Mouse (Mus musculus) C2C12 (cell line): ENCODE data around the gene Lrfn1. TPM values are rescaled to one million over a fixed set of nuclear protein-coding genes. Genes with fewer than 3 reads are reported as not detected.

Source experiments
- H3K27me3 ChIP-seq: one replicate; pipeline ENCODE4 v1.6.1; 2011; ENCODE audit not compliant: control insufficient read depth, insufficient read depth, insufficient read length
- H3K36me3 ChIP-seq: one replicate; pipeline ENCODE4 v1.6.1; 2011; ENCODE audit not compliant: control insufficient read depth, insufficient read depth
- H3K4me3 ChIP-seq: one replicate; pipeline ENCODE4 v1.5.1; 2011; ENCODE audit warnings: mild to moderate bottlenecking, control low read depth; ENCODE audit not compliant: poor library complexity, insufficient read depth, severe bottlenecking
- H3K79me2 ChIP-seq: one replicate; pipeline ENCODE4 v1.6.1; 2011; ENCODE audit not compliant: control insufficient read depth, insufficient read depth
- H3K79me3 ChIP-seq: one replicate; pipeline ENCODE4 v1.6.1; 2011; ENCODE audit warnings: low read depth, control low read depth
- H3ac ChIP-seq: one replicate; pipeline ENCODE3; 2011; ENCODE audit warnings: low read depth; ENCODE audit not compliant: control insufficient read depth, insufficient read length
- CEBPB ChIP-seq: IDR thresholded peaks from one replicate; pipeline ENCODE4 v1.6.1; 2011; ENCODE audit warnings: low read depth, mild to moderate bottlenecking, control low read depth, moderate library complexity
- CTCF ChIP-seq: IDR thresholded peaks from one replicate; pipeline ENCODE4 v1.5.1; 2011; ENCODE audit not compliant: control insufficient read depth, insufficient read depth, insufficient read length
- FOSL1 ChIP-seq: IDR thresholded peaks from one replicate; pipeline ENCODE4 v1.8.0; 2011; ENCODE audit warnings: mild to moderate bottlenecking, low read length; ENCODE audit not compliant: poor library complexity, insufficient read depth, severe bottlenecking
- MAX ChIP-seq: IDR thresholded peaks from one replicate; pipeline ENCODE4 v1.6.1; 2011; ENCODE audit warnings: mild to moderate bottlenecking, control low read depth
- MYOD1 ChIP-seq: IDR thresholded peaks from one replicate; pipeline ENCODE4 v1.6.1; 2011; ENCODE audit warnings: low read depth; ENCODE audit not compliant: control insufficient read depth, insufficient read length
- MYOG ChIP-seq: IDR thresholded peaks from one replicate; pipeline ENCODE4 v1.6.1; 2011; ENCODE audit not compliant: control insufficient read depth, insufficient read length; ENCODE audit errors: extremely low read depth
- USF1 ChIP-seq: IDR thresholded peaks from one replicate; pipeline ENCODE4 v1.6.1; 2011; ENCODE audit warnings: low read depth, mild to moderate bottlenecking, control low read depth, moderate library complexity
- polyA plus RNA-seq: library from polyadenylated mRNA; unstranded; fragments of >200 nt; fragmentation: generic; extraction: Trizol; gene quantifications from one replicate; pipeline ENCODE4 v1.2.1, GENCODE M21; 2012; ENCODE audit warnings: missing spikeins

Lrfn1 gene
- polyA plus RNA-seq, 1 experiment = not detected

DNA sequence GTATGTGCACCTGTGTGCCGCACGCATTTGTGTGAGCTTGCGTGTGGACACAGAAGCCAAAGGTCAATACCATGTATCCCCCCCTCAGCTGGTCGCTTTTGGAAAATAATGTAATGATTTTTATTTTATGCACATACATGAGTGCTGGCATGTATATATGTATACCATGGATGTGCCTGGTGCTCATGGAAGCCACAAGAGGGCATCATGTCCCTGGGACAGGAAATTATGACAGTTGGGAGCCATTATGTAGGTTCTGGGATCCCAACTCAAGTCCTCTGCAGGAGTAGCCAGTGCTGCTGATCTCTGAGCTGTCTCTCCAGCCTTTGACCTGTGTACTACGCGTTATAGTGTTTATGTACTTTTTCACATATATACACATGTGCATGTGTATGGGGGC lies 24.4 kb downstream of the Lrfn1 start:
- TF ChIP-seq CTCF (no peak), MYOG (no peak), MYOD1 (no peak), FOSL1 (no peak), USF1 (no peak), CEBPB (no peak), MAX (no peak)
- no peaks in the 10 kb centered on the region for H3K79me3 ChIP-seq
- H3K4me3 ChIP-seq = no peak overlapping the region
- H3K27me3 ChIP-seq = peaks cover 29% of the 10 kb centered on the region
- H3K36me3 ChIP-seq = no peaks in the 10 kb centered on the region
- no peak overlapping the region for H3ac ChIP-seq
- no peaks in the 10 kb centered on the region for H3K79me2 ChIP-seq

DNA sequence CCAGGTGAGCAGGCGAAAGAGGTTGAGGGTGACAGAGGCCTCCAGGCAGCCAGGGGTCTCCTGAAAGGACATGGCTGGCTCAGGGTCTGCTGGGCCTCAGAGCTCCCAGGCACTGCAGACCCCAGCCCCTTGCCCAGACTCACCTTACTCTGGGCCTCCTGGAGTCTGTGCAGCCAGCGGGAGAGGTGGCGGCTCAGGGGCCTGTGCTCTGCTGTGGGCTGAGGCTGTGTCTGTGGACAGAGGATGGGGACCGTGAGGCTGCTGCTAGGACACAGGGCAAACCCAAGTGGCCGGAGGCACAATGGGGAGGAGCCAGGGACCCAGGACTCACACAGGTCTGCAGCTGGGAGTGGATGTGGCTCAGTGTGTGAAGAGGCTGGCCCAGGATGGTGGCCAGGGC lies 25.6 kb downstream of the Lrfn1 start:
- Histone ChIP-seq H3K4me3 (no peak overlapping the region), H3K79me3 (no peaks in the 10 kb centered on the region), H3K79me2 (no peaks in the 10 kb centered on the region), H3K27me3 (peaks cover 26% of the 10 kb centered on the region), H3K36me3 (no peaks in the 10 kb centered on the region), H3ac (no peak overlapping the region)
- TF ChIP-seq MYOD1 (no peak), MYOG (no peak), FOSL1 (no peak), MAX (no peak), CTCF (no peak), USF1 (no peak), CEBPB (no peak)

DNA sequence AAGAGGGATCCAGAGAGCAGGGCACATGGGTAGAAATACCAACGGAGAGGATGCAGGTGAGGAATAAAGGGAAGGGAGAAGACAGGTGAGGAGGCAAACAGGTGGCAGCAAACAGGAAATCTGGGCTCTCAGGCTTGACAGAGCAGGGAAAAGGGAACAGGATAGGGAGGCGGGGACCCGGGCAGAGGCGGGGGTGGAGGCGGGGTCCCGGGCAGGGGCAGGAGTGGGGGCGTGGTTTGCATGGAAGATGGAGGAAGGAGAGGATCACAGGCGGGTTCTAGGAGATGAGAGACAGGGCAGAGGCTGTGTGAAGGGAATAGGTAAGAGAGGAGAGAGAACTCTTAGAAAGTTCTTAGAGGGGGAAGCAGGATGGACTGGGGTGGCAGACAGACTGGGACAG lies 27.1 kb downstream of the Lrfn1 start:
- Histone ChIP-seq H3K79me3 (no peaks in the 10 kb centered on the region), H3ac (no peak overlapping the region), H3K79me2 (no peaks in the 10 kb centered on the region), H3K36me3 (no peaks in the 10 kb centered on the region), H3K4me3 (no peak overlapping the region), H3K27me3 (peaks cover 25% of the 10 kb centered on the region)
- TF ChIP-seq FOSL1 = no peak
- TF ChIP-seq MYOD1 = no peak
- no peak for TF ChIP-seq CTCF
- TF ChIP-seq MAX = no peak
- no peak for TF ChIP-seq CEBPB

DNA sequence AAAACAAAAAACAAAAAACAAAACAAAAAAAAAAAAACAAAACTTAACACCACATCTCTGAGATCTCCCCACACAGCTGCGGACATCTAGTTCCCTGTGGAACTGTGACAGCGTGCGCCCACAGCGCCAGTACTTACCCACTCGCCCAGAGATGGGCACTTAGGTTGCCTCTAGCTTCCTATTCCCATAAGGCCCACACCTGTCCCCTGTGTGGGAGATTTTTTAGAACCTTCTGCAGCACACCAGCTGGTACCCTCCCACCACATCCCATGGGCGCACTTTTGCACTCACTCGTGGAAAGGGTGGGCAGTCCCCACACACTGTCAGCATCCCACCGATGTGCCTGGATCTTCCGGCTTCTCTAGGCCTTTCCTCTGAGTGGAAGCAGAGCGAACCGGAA lies 31.1 kb downstream of the Lrfn1 start:
- TF ChIP-seq USF1 (no peak), MYOD1 (no peak), MAX (no peak), MYOG (no peak), CTCF (no peak), FOSL1 (no peak), CEBPB (no peak)
- no peaks in the 10 kb centered on the region for H3K79me3 ChIP-seq
- no peak overlapping the region for H3K4me3 ChIP-seq
- H3K36me3 ChIP-seq = no peaks in the 10 kb centered on the region
- H3ac ChIP-seq = no peak overlapping the region
- no peaks in the 10 kb centered on the region for H3K79me2 ChIP-seq
- H3K27me3 ChIP-seq = peaks cover 10% of the 10 kb centered on the region

DNA sequence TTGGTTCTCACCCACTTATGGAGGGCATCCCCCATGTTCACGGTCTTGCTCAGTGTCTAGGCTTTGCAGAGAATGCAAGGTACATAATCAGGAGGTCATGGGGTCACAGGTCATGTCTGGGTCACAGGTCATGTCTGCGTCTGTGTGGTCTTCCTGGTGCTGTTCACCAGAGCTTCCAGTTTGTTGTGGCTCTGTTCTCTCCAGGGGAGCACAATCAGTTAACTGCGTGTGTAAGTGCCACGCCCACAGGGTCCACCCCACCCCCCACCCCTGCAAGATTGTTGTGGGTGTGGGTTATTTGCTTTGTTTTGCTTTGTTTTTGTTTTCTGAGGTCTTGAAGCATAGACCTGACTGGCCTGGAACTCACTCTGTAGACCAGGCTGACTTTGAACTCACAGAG lies 32.4 kb downstream of the Lrfn1 start:
- no peak overlapping the region for H3ac ChIP-seq
- no peaks in the 10 kb centered on the region for H3K36me3 ChIP-seq
- TF ChIP-seq MYOD1 = no peak
- no peak for TF ChIP-seq CEBPB
- no peak for TF ChIP-seq CTCF
- TF ChIP-seq MYOG = no peak
- TF ChIP-seq USF1 = no peak
- TF ChIP-seq MAX = no peak
- TF ChIP-seq FOSL1 = no peak
- H3K79me3 ChIP-seq = no peaks in the 10 kb centered on the region
- H3K79me2 ChIP-seq = no peaks in the 10 kb centered on the region
- H3K27me3 ChIP-seq = peaks cover 10% of the 10 kb centered on the region
- H3K4me3 ChIP-seq = no peak overlapping the region

DNA sequence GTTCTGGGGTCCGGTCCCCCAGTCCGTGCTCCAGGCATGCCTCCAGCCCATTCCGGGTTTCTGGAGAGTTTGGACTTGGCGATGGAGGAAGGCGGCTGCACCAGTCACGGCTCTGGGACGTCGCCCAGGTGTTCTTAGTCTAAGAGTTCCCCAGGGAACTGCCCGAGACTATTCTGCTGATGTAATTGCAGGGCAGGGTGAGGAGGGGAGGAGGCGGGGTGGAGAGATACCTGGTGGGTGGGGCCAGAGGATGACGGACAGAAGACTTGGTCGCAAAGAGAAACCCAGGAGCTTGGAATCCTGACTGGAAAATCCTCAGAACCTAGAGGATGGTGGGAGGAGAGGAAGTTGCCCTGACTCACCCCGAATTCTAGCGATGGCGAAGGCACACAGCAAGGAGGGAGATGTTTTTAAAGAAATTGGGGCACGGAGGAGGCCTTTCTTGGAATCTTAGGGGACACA lies 36.3 kb downstream of the Lrfn1 start:
- no peaks in the 10 kb centered on the region for H3K36me3 ChIP-seq
- H3K27me3 ChIP-seq = peaks cover under 1% of the 10 kb centered on the region
- H3K4me3 ChIP-seq = no peak overlapping the region
- H3ac ChIP-seq = no peak overlapping the region
- TF ChIP-seq CTCF (no peak), MAX (no peak), USF1 (no peak), MYOD1 (no peak), MYOG (no peak), FOSL1 (no peak), CEBPB (no peak)
- H3K79me3 ChIP-seq = no peaks in the 10 kb centered on the region
- no peaks in the 10 kb centered on the region for H3K79me2 ChIP-seq
